Mouse (Mus musculus) right cerebral cortex, postnatal 4 days (tissue): ENCODE measurements around the gene Htt.

Source experiments
- DNase-seq: peaks from one replicate; pipeline ENCODE4 v3.0.0-alpha.2; 2022

Gene Htt

GRCm38 (mm10) chr5:34931516-34932457, 170.2 kb downstream of the Htt start:
- no peak for DNase-seq

GRCm38 (mm10) chr5:34932458-34932806, 170.9 kb downstream of the Htt start:
- DNase-seq = no peak

GRCm38 (mm10) chr5:34933461-34933860, 171.9 kb downstream of the Htt start:
- no peak for DNase-seq

GRCm38 (mm10) chr5:34941710-34942470, 180.3 kb downstream of the Htt start:
- DNase-seq = no peak

GRCm38 (mm10) chr5:34943428-34943827, 181.9 kb downstream of the Htt start:
- DNase-seq = no peak

GRCm38 (mm10) chr5:34948861-34949760, 187.6 kb downstream of the Htt start, which contains the start of gene Rgs12:
Gene Rgs12, plus strand, starts transcription at chr5:34949445.
- peak; percentile 66 for DNase-seq

- DNase-seq = peak; percentile 34
Observed at GRCm38 (mm10) chr5:34949769-34950211, 188.2 kb downstream of the Htt start.

GRCm38 (mm10) chr5:34950486-34951160, 189.1 kb downstream of the Htt start:
- DNase-seq = no peak

GRCm38 (mm10) chr5:34951161-34951834, 189.8 kb downstream of the Htt start:
- peak; percentile 47 for DNase-seq

- no peak for DNase-seq
Observed at GRCm38 (mm10) chr5:34954508-34954907, 193.0 kb downstream of the Htt start.

- DNase-seq = no peak
Observed at GRCm38 (mm10) chr5:34955630-34956029, 194.1 kb downstream of the Htt start.

GRCm38 (mm10) chr5:34956151-34956550, 194.6 kb downstream of the Htt start:
- DNase-seq = no peak

GRCm38 (mm10) chr5:34957015-34957414, 195.5 kb downstream of the Htt start:
- DNase-seq = peak; percentile 52

- no peak for DNase-seq
Observed at GRCm38 (mm10) chr5:34960021-34960420, 198.5 kb downstream of the Htt start.
